Mouse (Mus musculus): Measurements from ENCODE around the gene Mkrn2os. TPM values are rescaled to one million over a fixed set of nuclear protein-coding genes. Genes with fewer than 3 reads are reported as not detected.

Gene Mkrn2os
- polyA plus RNA-seq, 1 experiment from 2014 or later = 0.67 TPM

- Histone ChIP-seq H3K4me2 (ENCODE audit: low read length) (no peak overlapping the region), H3K27me3 (replicated peaks; ENCODE audit: control insufficient read depth, insufficient read depth, low read length) (no peaks in the 10 kb centered on the region), H3K4me3 (replicated peaks; ENCODE audit: low read length) (no peak overlapping the region), H3K4me1 (replicated peaks; ENCODE audit: control insufficient read depth, insufficient read depth, low read length) (no peaks in the 10 kb centered on the region), H3K9me3 (ENCODE audit: control insufficient read depth, low read length) (no peaks in the 10 kb centered on the region), H3K36me3 (ENCODE audit: control insufficient read depth, insufficient read depth) (peaks cover 12% of the 10 kb centered on the region), H3K27ac (ENCODE audit: low read length) (no peak overlapping the region), H3K9ac (replicated peaks; ENCODE audit: low read depth, low read length) (no peak overlapping the region)
- ATAC-seq = no peak
- 64% methylated on average over 3 of the region's 3 CpGs for WGBS
Observed at GRCm38 (mm10) chr6:115609121-115609520, 16.7 kb upstream of the Mkrn2os start.

GRCm38 (mm10) chr6:115607429-115607828 lies 15.1 kb upstream of the Mkrn2os start:
- ATAC-seq = no peak
- no peak overlapping the region for H3K27ac ChIP-seq (ENCODE audit: low read length)
- H3K27me3 ChIP-seq (replicated peaks; ENCODE audit: control insufficient read depth, insufficient read depth, low read length) = no peaks in the 10 kb centered on the region
- no peaks in the 10 kb centered on the region for H3K9me3 ChIP-seq (ENCODE audit: control insufficient read depth, low read length)
- no peak overlapping the region for H3K4me2 ChIP-seq (ENCODE audit: low read length)
- H3K9ac ChIP-seq (replicated peaks; ENCODE audit: low read depth, low read length) = no peak overlapping the region
- H3K4me3 ChIP-seq (replicated peaks; ENCODE audit: low read length) = no peak overlapping the region
- peaks cover 6% of the 10 kb centered on the region for H3K4me1 ChIP-seq (replicated peaks; ENCODE audit: control insufficient read depth, insufficient read depth, low read length)
- H3K36me3 ChIP-seq (ENCODE audit: control insufficient read depth, insufficient read depth) = peaks cover 6% of the 10 kb centered on the region
- WGBS = 70% methylated on average over 4 of the region's 4 CpGs

GRCm38 (mm10) chr6:115606461-115606860 lies 14.1 kb upstream of the Mkrn2os start:
- 75% methylated on average over 1 of the region's 1 CpGs for WGBS
- H3K27ac ChIP-seq (ENCODE audit: low read length) = no peak overlapping the region
- no peak overlapping the region for H3K4me2 ChIP-seq (ENCODE audit: low read length)
- H3K27me3 ChIP-seq (replicated peaks; ENCODE audit: control insufficient read depth, insufficient read depth, low read length) = no peaks in the 10 kb centered on the region
- H3K9ac ChIP-seq (replicated peaks; ENCODE audit: low read depth, low read length) = no peak overlapping the region
- no peak for ATAC-seq
- H3K4me1 ChIP-seq (replicated peaks; ENCODE audit: control insufficient read depth, insufficient read depth, low read length) = peaks cover 8% of the 10 kb centered on the region
- no peak overlapping the region for H3K4me3 ChIP-seq (replicated peaks; ENCODE audit: low read length)
- H3K36me3 ChIP-seq (ENCODE audit: control insufficient read depth, insufficient read depth) = peaks cover 3% of the 10 kb centered on the region; the same call in 1 of the 2 replicates
- H3K9me3 ChIP-seq (ENCODE audit: control insufficient read depth, low read length) = no peaks in the 10 kb centered on the region

- Histone ChIP-seq H3K9me3 (ENCODE audit: control insufficient read depth, low read length) (no peaks in the 10 kb centered on the region), H3K36me3 (ENCODE audit: control insufficient read depth, insufficient read depth) (no peaks in the 10 kb centered on the region), H3K4me1 (replicated peaks; ENCODE audit: control insufficient read depth, insufficient read depth, low read length) (peaks cover 8% of the 10 kb centered on the region), H3K4me2 (ENCODE audit: low read length) (peak within 1 kb of the TSS; percentile 69), H3K4me3 (replicated peaks; ENCODE audit: low read length) (peak within 1 kb of the TSS; percentile 76), H3K27ac (ENCODE audit: low read length) (peak within 1 kb of the TSS; percentile 76), H3K9ac (replicated peaks; ENCODE audit: low read depth, low read length) (peak within 1 kb of the TSS; percentile 75), H3K27me3 (replicated peaks; ENCODE audit: control insufficient read depth, insufficient read depth, low read length) (no peaks in the 10 kb centered on the region)
- peak; percentile 95 for ATAC-seq
- under 1% methylated on average over 58 of the region's 61 CpGs for WGBS
Observed at GRCm38 (mm10) chr6:115601715-115602523, 9.5 kb upstream of the Mkrn2os start, which contains the start of gene Mkrn2. Gene Mkrn2, plus strand, starts transcription at chr6:115601902.

- H3K27ac ChIP-seq (ENCODE audit: low read length) = no peak overlapping the region
- peak overlapping the region; percentile 43 for H3K4me2 ChIP-seq (ENCODE audit: low read length)
- H3K27me3 ChIP-seq (replicated peaks; ENCODE audit: control insufficient read depth, insufficient read depth, low read length) = no peaks in the 10 kb centered on the region
- H3K9ac ChIP-seq (replicated peaks; ENCODE audit: low read depth, low read length) = 0 out of 2 replicates have a peak overlapping the region, but pooled peaks have one; percentile 17
- H3K4me1 ChIP-seq (replicated peaks; ENCODE audit: control insufficient read depth, insufficient read depth, low read length) = peaks cover 8% of the 10 kb centered on the region
- H3K36me3 ChIP-seq (ENCODE audit: control insufficient read depth, insufficient read depth) = no peaks in the 10 kb centered on the region
- H3K4me3 ChIP-seq (replicated peaks; ENCODE audit: low read length) = peak overlapping the region; percentile 76
- ATAC-seq = no peak; the same call in 1 of the 2 replicates
- 65% methylated on average over 4 of the region's 4 CpGs for WGBS
- no peaks in the 10 kb centered on the region for H3K9me3 ChIP-seq (ENCODE audit: control insufficient read depth, low read length)
Observed at GRCm38 (mm10) chr6:115601322-115601714, 8.9 kb upstream of the Mkrn2os start.

- Histone ChIP-seq H3K4me3 (replicated peaks; ENCODE audit: low read length) (no peak overlapping the region), H3K27me3 (replicated peaks; ENCODE audit: control insufficient read depth, insufficient read depth, low read length) (no peaks in the 10 kb centered on the region), H3K4me2 (ENCODE audit: low read length) (no peak overlapping the region), H3K27ac (ENCODE audit: low read length) (no peak overlapping the region), H3K9me3 (ENCODE audit: control insufficient read depth, low read length) (no peaks in the 10 kb centered on the region), H3K4me1 (replicated peaks; ENCODE audit: control insufficient read depth, insufficient read depth, low read length) (no peaks in the 10 kb centered on the region), H3K36me3 (ENCODE audit: control insufficient read depth, insufficient read depth) (no peaks in the 10 kb centered on the region), H3K9ac (replicated peaks; ENCODE audit: low read depth, low read length) (no peak overlapping the region)
- WGBS = 70% methylated on average over 3 of the region's 3 CpGs
- ATAC-seq = no peak
Observed at GRCm38 (mm10) chr6:115595667-115596066, 3.3 kb upstream of the Mkrn2os start.

GRCm38 (mm10) chr6:115594463-115594862 lies 2.1 kb upstream of the Mkrn2os start:
- Histone ChIP-seq H3K4me1 (replicated peaks; ENCODE audit: control insufficient read depth, insufficient read depth, low read length) (no peaks in the 10 kb centered on the region), H3K27ac (ENCODE audit: low read length) (no peak overlapping the region), H3K9ac (replicated peaks; ENCODE audit: low read depth, low read length) (no peak overlapping the region), H3K4me2 (ENCODE audit: low read length) (no peak overlapping the region), H3K27me3 (replicated peaks; ENCODE audit: control insufficient read depth, insufficient read depth, low read length) (no peaks in the 10 kb centered on the region), H3K36me3 (ENCODE audit: control insufficient read depth, insufficient read depth) (no peaks in the 10 kb centered on the region), H3K4me3 (replicated peaks; ENCODE audit: low read length) (no peak overlapping the region), H3K9me3 (ENCODE audit: control insufficient read depth, low read length) (no peaks in the 10 kb centered on the region)
- no peak for ATAC-seq
- 83% methylated on average over 3 of the region's 3 CpGs for WGBS

- 77% methylated on average over 4 of the region's 4 CpGs for WGBS
- H3K9me3 ChIP-seq (ENCODE audit: control insufficient read depth, low read length) = no peaks in the 10 kb centered on the region
- H3K27ac ChIP-seq (ENCODE audit: low read length) = no peak overlapping the region
- no peak overlapping the region for H3K4me2 ChIP-seq (ENCODE audit: low read length)
- H3K27me3 ChIP-seq (replicated peaks; ENCODE audit: control insufficient read depth, insufficient read depth, low read length) = no peaks in the 10 kb centered on the region
- ATAC-seq = no peak
- no peak overlapping the region for H3K9ac ChIP-seq (replicated peaks; ENCODE audit: low read depth, low read length)
- no peaks in the 10 kb centered on the region for H3K36me3 ChIP-seq (ENCODE audit: control insufficient read depth, insufficient read depth)
- no peak overlapping the region for H3K4me3 ChIP-seq (replicated peaks; ENCODE audit: low read length)
- H3K4me1 ChIP-seq (replicated peaks; ENCODE audit: control insufficient read depth, insufficient read depth, low read length) = no peaks in the 10 kb centered on the region
Observed at GRCm38 (mm10) chr6:115593252-115593651, 876 bp upstream of the Mkrn2os start.

- Histone ChIP-seq H3K9ac (replicated peaks; ENCODE audit: low read depth, low read length) (no peak overlapping the region), H3K4me3 (replicated peaks; ENCODE audit: low read length) (no peak overlapping the region), H3K4me2 (ENCODE audit: low read length) (no peak overlapping the region), H3K27ac (ENCODE audit: low read length) (no peak overlapping the region), H3K36me3 (ENCODE audit: control insufficient read depth, insufficient read depth) (no peaks in the 10 kb centered on the region), H3K27me3 (replicated peaks; ENCODE audit: control insufficient read depth, insufficient read depth, low read length) (no peaks in the 10 kb centered on the region), H3K4me1 (replicated peaks; ENCODE audit: control insufficient read depth, insufficient read depth, low read length) (no peaks in the 10 kb centered on the region), H3K9me3 (ENCODE audit: control insufficient read depth, low read length) (no peaks in the 10 kb centered on the region)
- no peak for ATAC-seq
- WGBS = 88% methylated on average over 19 of the region's 19 CpGs
Observed at GRCm38 (mm10) chr6:115591692-115592359, 550 bp downstream of the Mkrn2os start.

Data from forebrain, embryonic 16.5 days (tissue).